Mouse (Mus musculus) heart, embryonic 11.5 days (tissue): Measurements from ENCODE around the gene Cpne4. TPM values are rescaled to one million over a fixed set of nuclear protein-coding genes. Genes with fewer than 3 reads are reported as not detected.

Source experiments
- ATAC-seq: fragments of 200-750 bp; cut with Nextera tagmentation; replicated peaks from 2 replicates; pipeline ENCODE4 v1.8.0; 2017; ENCODE audit warnings: moderate library complexity; ENCODE audit not compliant: insufficient number of reproducible peaks, low FRiP score, low TSS enrichment
- H3K27ac ChIP-seq: fragments of 300-500 bp; sonication (generic); 2 replicates; pipeline ENCODE4 v1.5.1; 2014; ENCODE audit warnings: mild to moderate bottlenecking, low read depth, low read length
- H3K27me3 ChIP-seq: fragments of 300-500 bp; sonication (generic); 2 replicates; pipeline ENCODE4 v1.6.1; 2014; ENCODE audit warnings: mild to moderate bottlenecking, low read length, mixed read lengths; ENCODE audit not compliant: control insufficient read depth, insufficient read depth
- H3K36me3 ChIP-seq: fragments of 300-500 bp; sonication (generic); 2 replicates; pipeline ENCODE4 v1.6.1; 2014; ENCODE audit warnings: mild to moderate bottlenecking, low read length, moderate library complexity, mixed read lengths; ENCODE audit not compliant: control insufficient read depth, insufficient read depth
- H3K4me1 ChIP-seq: fragments of 300-500 bp; sonication (generic); 2 replicates; pipeline ENCODE4 v1.6.1; 2014; ENCODE audit warnings: low read length; ENCODE audit not compliant: control insufficient read depth, insufficient read depth
- H3K4me2 ChIP-seq: fragments of 300-500 bp; sonication (generic); 2 replicates; pipeline ENCODE4 v1.6.1; 2014; ENCODE audit warnings: mild to moderate bottlenecking, moderate library complexity
- H3K4me3 ChIP-seq: fragments of 300-500 bp; sonication (generic); 2 replicates; pipeline ENCODE4 v1.5.1; 2014; ENCODE audit warnings: low read depth, low read length
- H3K9ac ChIP-seq: fragments of 300-500 bp; sonication (generic); 2 replicates; pipeline ENCODE4 v1.6.1; 2014; ENCODE audit warnings: mild to moderate bottlenecking, low read depth, low read length, moderate library complexity
- H3K9me3 ChIP-seq: fragments of 300-500 bp; sonication (generic); replicated peaks from 2 replicates; pipeline ENCODE4 v1.6.1; 2016; ENCODE audit warnings: low read length; ENCODE audit not compliant: control insufficient read depth
- WGBS: fragments of 180-500 bp; shearing (Covaris S2); extraction: QIAGEN DNeasy Blood & Tissue Kit; methylation state at CpG from one replicate; pipeline ENCODE4 v1.1.7; 2014; ENCODE audit not compliant: insufficient replicate concordance; 5-methylcytosine and 5-hydroxymethylcytosine counted together
- polyA plus RNA-seq: library from polyadenylated mRNA; unstranded; fragments of >200 nt; fragmentation: Nextera tagmentation; extraction: Ambion mirVana; gene quantifications from 2 replicates; pipeline ENCODE4 v1.2.1, GENCODE M21; 2014

The Cpne4 gene
- polyA plus RNA-seq, 1 experiment from 2014 or later = 0.64 TPM

GRCm38 (mm10) chr9:104913327-104913726 lies 366.2 kb downstream of the Cpne4 start:
- Histone ChIP-seq H3K4me1 (no peaks in the 10 kb centered on the region), H3K27ac (no peak overlapping the region), H3K36me3 (no peaks in the 10 kb centered on the region), H3K4me2 (no peak overlapping the region), H3K9ac (no peak overlapping the region), H3K27me3 (no peaks in the 10 kb centered on the region), H3K4me3 (no peak overlapping the region), H3K9me3 (no peaks in the 10 kb centered on the region)
- WGBS = 67% methylated on average over 2 of the region's 2 CpGs
- ATAC-seq = no peak

- Histone ChIP-seq H3K9ac (no peak overlapping the region), H3K27ac (no peak overlapping the region), H3K9me3 (no peaks in the 10 kb centered on the region), H3K4me2 (no peak overlapping the region), H3K4me1 (no peaks in the 10 kb centered on the region), H3K36me3 (no peaks in the 10 kb centered on the region), H3K27me3 (no peaks in the 10 kb centered on the region), H3K4me3 (no peak overlapping the region)
- ATAC-seq = no peak
- WGBS = 82% methylated on average over 4 of the region's 4 CpGs
Measured at GRCm38 (mm10) chr9:104921197-104921596, 374.1 kb downstream of the Cpne4 start.

GRCm38 (mm10) chr9:104922051-104922450 lies 375.0 kb downstream of the Cpne4 start:
- H3K9me3 ChIP-seq = no peaks in the 10 kb centered on the region
- H3K4me1 ChIP-seq = no peaks in the 10 kb centered on the region
- WGBS = 55% methylated on average over 2 of the region's 2 CpGs
- H3K27me3 ChIP-seq = no peaks in the 10 kb centered on the region
- H3K36me3 ChIP-seq = no peaks in the 10 kb centered on the region
- H3K27ac ChIP-seq = no peak overlapping the region
- no peak for ATAC-seq
- no peak overlapping the region for H3K9ac ChIP-seq
- H3K4me3 ChIP-seq = no peak overlapping the region
- H3K4me2 ChIP-seq = no peak overlapping the region

- 72% methylated on average over 9 of the region's 9 CpGs for WGBS
- no peaks in the 10 kb centered on the region for H3K27me3 ChIP-seq
- ATAC-seq = no peak
- no peak overlapping the region for H3K9ac ChIP-seq
- no peak overlapping the region for H3K4me3 ChIP-seq
- no peaks in the 10 kb centered on the region for H3K9me3 ChIP-seq
- H3K36me3 ChIP-seq = no peaks in the 10 kb centered on the region
- no peak overlapping the region for H3K4me2 ChIP-seq
- H3K27ac ChIP-seq = no peak overlapping the region
- no peaks in the 10 kb centered on the region for H3K4me1 ChIP-seq
Measured at GRCm38 (mm10) chr9:104928806-104929205, 381.7 kb downstream of the Cpne4 start.

DNA sequence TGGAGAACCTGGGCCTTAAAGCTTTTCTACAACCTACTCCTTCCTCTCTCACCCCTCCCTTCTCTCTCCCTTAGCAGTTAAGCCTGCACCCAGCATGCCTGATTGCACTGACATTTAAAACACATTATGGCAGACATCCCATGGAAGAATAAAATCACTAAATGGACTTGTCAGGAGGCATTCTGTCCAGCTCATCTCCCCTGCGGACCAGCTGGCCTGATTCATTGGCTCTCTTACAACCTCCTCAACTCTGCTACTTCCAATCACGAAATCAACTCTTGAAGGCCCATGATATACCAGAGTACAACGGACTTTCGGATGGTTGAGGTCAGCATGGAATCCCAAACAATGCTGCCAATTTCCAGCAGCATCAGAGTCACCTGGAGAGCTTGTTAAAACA lies 393.3 kb downstream of the Cpne4 start:
- Histone ChIP-seq H3K36me3 (no peaks in the 10 kb centered on the region), H3K4me3 (no peak overlapping the region), H3K4me1 (no peaks in the 10 kb centered on the region), H3K9ac (no peak overlapping the region), H3K27me3 (no peaks in the 10 kb centered on the region), H3K4me2 (no peak overlapping the region), H3K9me3 (no peaks in the 10 kb centered on the region), H3K27ac (no peak overlapping the region)
- no peak for ATAC-seq
- WGBS = 81% methylated on average over 4 of the region's 4 CpGs

DNA sequence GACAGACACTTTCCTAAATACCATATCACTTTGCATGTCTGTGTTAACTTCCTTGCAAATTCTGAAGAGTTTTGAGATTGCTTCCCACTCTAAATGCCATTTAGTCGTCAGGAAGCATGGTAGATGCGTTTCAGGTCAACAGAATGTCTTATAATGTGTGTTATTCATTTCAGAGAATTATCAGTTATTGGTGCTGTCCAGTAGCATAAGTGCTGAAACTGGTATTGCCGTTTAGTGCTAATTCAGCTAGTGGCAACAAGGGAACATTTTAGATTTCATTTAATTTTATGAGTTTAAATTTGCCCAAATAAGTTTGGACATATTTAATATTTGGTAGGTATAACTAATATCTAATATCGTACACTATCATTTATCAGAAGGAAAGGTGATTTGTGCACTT lies 403.5 kb downstream of the Cpne4 start:
- whole genome bisulfite sequencing = 60% methylated on average over 4 of the region's 4 CpGs
- Histone ChIP-seq H3K4me1 (no peaks in the 10 kb centered on the region), H3K27ac (no peak overlapping the region), H3K9ac (no peak overlapping the region), H3K4me2 (no peak overlapping the region), H3K27me3 (no peaks in the 10 kb centered on the region), H3K36me3 (no peaks in the 10 kb centered on the region), H3K4me3 (no peak overlapping the region), H3K9me3 (no peaks in the 10 kb centered on the region)
- ATAC-seq = no peak

GRCm38 (mm10) chr9:104952176-104952575 lies 405.1 kb downstream of the Cpne4 start:
- Histone ChIP-seq H3K27me3 (no peaks in the 10 kb centered on the region), H3K27ac (no peak overlapping the region), H3K4me2 (no peak overlapping the region), H3K4me1 (no peaks in the 10 kb centered on the region), H3K9me3 (no peaks in the 10 kb centered on the region), H3K9ac (no peak overlapping the region), H3K36me3 (no peaks in the 10 kb centered on the region), H3K4me3 (no peak overlapping the region)
- no peak for ATAC-seq
- 70% methylated on average over 3 of the region's 3 CpGs for WGBS

DNA sequence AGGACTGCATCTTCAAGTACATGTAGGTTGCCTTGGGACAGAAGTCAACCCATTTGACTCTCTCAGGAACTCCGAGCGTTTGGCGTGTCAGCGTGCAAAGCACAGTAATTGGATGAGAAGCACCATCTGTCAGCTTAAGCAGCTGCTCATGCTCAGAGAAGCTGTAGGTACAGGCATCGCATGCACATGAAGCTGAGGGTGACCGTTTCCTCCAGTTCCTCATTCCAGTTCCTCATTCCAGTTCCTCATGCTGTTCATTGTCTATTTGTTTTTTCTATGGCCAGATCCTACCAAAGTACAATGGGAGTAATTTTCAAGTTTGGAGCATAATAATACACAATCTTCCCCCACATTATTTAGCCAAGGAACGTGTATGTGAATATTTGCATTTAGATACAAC lies 425.7 kb downstream of the Cpne4 start:
- Histone ChIP-seq H3K4me3 (no peak overlapping the region), H3K27ac (no peak overlapping the region)
- WGBS = 85% methylated on average over 7 of the region's 7 CpGs

GRCm38 (mm10) chr9:104981934-104982548 lies 435.0 kb downstream of the Cpne4 start:
- no peak for ATAC-seq
- Histone ChIP-seq H3K9ac (no peak overlapping the region), H3K4me3 (no peak overlapping the region), H3K27me3 (no peaks in the 10 kb centered on the region), H3K4me1 (no peaks in the 10 kb centered on the region), H3K4me2 (no peak overlapping the region), H3K9me3 (no peaks in the 10 kb centered on the region), H3K27ac (no peak overlapping the region), H3K36me3 (no peaks in the 10 kb centered on the region)
- WGBS = 79% methylated on average over 2 of the region's 2 CpGs

More for the DNA sequence above, 425.7 kb downstream of the Cpne4 start:
- no peaks in the 10 kb centered on the region for H3K27me3 ChIP-seq
- no peaks in the 10 kb centered on the region for H3K36me3 ChIP-seq
- H3K9ac ChIP-seq = no peak overlapping the region
- H3K9me3 ChIP-seq = no peaks in the 10 kb centered on the region
- H3K4me2 ChIP-seq = no peak overlapping the region
- no peak for ATAC-seq
- H3K4me1 ChIP-seq = no peaks in the 10 kb centered on the region
